23 mouse cellular contexts compared by ENCODE assay signal in genomic region chr4:95625651-95626050, GRCm38 (mm10).
A peak's percentile ranks its signal among the peaks of the same experiment; 100 is the strongest.
DNase-seq lines count a peak whose midpoint lies in the region; TF ChIP-seq lines count a peak whose summit lies in the region.
"Had no signal": no experiment of that assay in that cellular context is flagged by ENCODE, and none has a peak within 500 bp of the region (broad histone marks: within the 10 kb centered on the region; RNA-seq: fewer than 3 reads in every experiment).

No protein-coding gene starts in this region.

- peak; percentile 30 for DNase-seq in adrenal gland, adult 8-10 months
- DNase-seq in adrenal gland, adult 18-20 months (ENCODE audit: low spot score in 2 of 2) = no peak
- peak; percentile 22 for DNase-seq in cerebellum, postnatal 10 days
- no peak for DNase-seq in cerebellum, adult 18-20 months
- no peak for DNase-seq in layer of hippocampus, adult 2 months (ENCODE audit: low spot score in 2 of 2)
- no peak for DNase-seq in layer of hippocampus, postnatal 10 days (ENCODE audit: low spot score in 2 of 2)
- no peak for DNase-seq in right cerebral cortex, adult 2 months (ENCODE audit: low spot score in 2 of 2)
- no peak for DNase-seq in lung, postnatal 36 days
- DNase-seq: gastrocnemius, postnatal 10 days; heart, adult 18-20 months; heart, postnatal 10 days; left cerebral cortex, postnatal 4 days; right cerebral cortex, postnatal 25 days; spleen, adult 18-20 months had no signal

- H3K4me3 ChIP-seq in layer of hippocampus, adult 2 months = no peak overlapping the region
- H3K4me3 ChIP-seq: forebrain, embryonic 15.5 days; heart, embryonic 12.5 days; hindbrain, embryonic 10.5 days; intestine, embryonic 15.5 days; limb, embryonic 15.5 days; midbrain, embryonic 15.5 days; neural tube, embryonic 12.5 days had no signal

- peak overlapping the region; percentile 69 for H3K27ac ChIP-seq in layer of hippocampus, adult 2 months
- H3K27ac ChIP-seq: forebrain, embryonic 15.5 days; hindbrain, embryonic 10.5 days; intestine, embryonic 15.5 days; kidney, postnatal 0 days; limb, embryonic 15.5 days; macrophage; midbrain, embryonic 15.5 days; neural tube, embryonic 12.5 days had no signal

- TF ChIP-seq CTCF in layer of hippocampus, adult 2 months (conservative IDR thresholded peaks at IDR 0.05) = no peak

Comparison
In these comparisons a context has a peak if more than half of its experiments do, and no peak if none do; other contexts are left out.
1. DNase-seq: peak in adrenal gland, adult 8-10 months (single experiment) and cerebellum, postnatal 10 days (2 of 2); none in adrenal gland, adult 18-20 months (0 of 2), cerebellum, adult 18-20 months (0 of 2), layer of hippocampus, adult 2 months (0 of 2), layer of hippocampus, postnatal 10 days (0 of 2), right cerebral cortex, adult 2 months (0 of 2) and lung, postnatal 36 days (single experiment).